ENCODE assay signal across 25 mouse cellular contexts in genomic region chr10:83368918-83369317, GRCm38 (mm10). TPM values are rescaled to one million over a fixed set of nuclear protein-coding genes. Genes with fewer than 3 reads are reported as not detected.
DNase-seq lines count a peak whose midpoint lies in the region; ATAC-seq and TF ChIP-seq lines count a peak whose summit lies in the region.
"Had no signal": no experiment of that assay in that cellular context is flagged by ENCODE, and none has a peak within 500 bp of the region (broad histone marks: within the 10 kb centered on the region; RNA-seq: fewer than 3 reads in every experiment).

No protein-coding gene starts in this region.

- WGBS in heart, embryonic 12.5 days = 81% methylated on average over 5 of the region's 5 CpGs
- 57% methylated on average over 5 of the region's 5 CpGs for WGBS in limb, embryonic 11.5 days
- WGBS in limb, embryonic 10.5 days = 76% methylated on average over 5 of the region's 5 CpGs

- TF ChIP-seq POLR2A in CH12.LX (IDR thresholded peaks at IDR 0.05; ENCODE audit: low read depth, low read length) = no peak

- TF ChIP-seq EP300 in CH12.LX (IDR thresholded peaks at IDR 0.05; ENCODE audit: low read length) = no peak

- no peak for TF ChIP-seq RAD21 in CH12.LX (IDR thresholded peaks at IDR 0.05; ENCODE audit: low read depth, low read length)

- H3K36me3 ChIP-seq in heart, embryonic 12.5 days = peaks cover 78% of the 10 kb centered on the region
- H3K36me3 ChIP-seq in limb, embryonic 11.5 days (ENCODE audit: control insufficient read depth, insufficient read depth, low read length) = peaks cover 9% of the 10 kb centered on the region; the same call in 1 of the 2 replicates
- H3K36me3 ChIP-seq in limb, embryonic 10.5 days = peaks cover 94% of the 10 kb centered on the region
- H3K36me3 ChIP-seq in CH12.LX (replicated peaks in 1 of 2; ENCODE audit: control insufficient read depth in 1 of 2, insufficient read depth in 1 of 2, low read length in 1 of 2) = peaks cover 78 to 99% of the 10 kb centered on the region in 2 experiments

- no peaks in the 10 kb centered on the region for H3K4me1 ChIP-seq in heart, embryonic 12.5 days (replicated peaks)
- no peaks in the 10 kb centered on the region for H3K4me1 ChIP-seq in limb, embryonic 11.5 days (ENCODE audit: control insufficient read depth, insufficient read depth, low read length)
- no peaks in the 10 kb centered on the region for H3K4me1 ChIP-seq in limb, embryonic 10.5 days
- H3K4me1 ChIP-seq in CH12.LX (ENCODE audit: control insufficient read depth in 1 of 2, insufficient read depth in 2 of 2) = peaks cover 0 to 15% of the 10 kb centered on the region in 2 experiments; a peak in 2 of 4 replicates
- H3K4me1 ChIP-seq: embryonic facial prominence, embryonic 12.5 days; heart, embryonic 15.5 days; limb, embryonic 15.5 days; midbrain, embryonic 13.5 days had no signal

- no peak overlapping the region for H3K4me3 ChIP-seq in heart, embryonic 12.5 days
- H3K4me3 ChIP-seq in limb, embryonic 11.5 days (ENCODE audit: low read depth, low read length) = no peak overlapping the region
- H3K4me3 ChIP-seq in limb, embryonic 10.5 days = no peak overlapping the region
- H3K4me3 ChIP-seq in CH12.LX (replicated peaks in 1 of 3; ENCODE audit: low read depth in 2 of 3, low read length in 2 of 3, poor library complexity in 1 of 3) = no peak overlapping the region
- H3K4me3 ChIP-seq: embryonic facial prominence, embryonic 12.5 days; gastrocnemius, adult 2 months; heart, embryonic 15.5 days; limb, embryonic 15.5 days; midbrain, embryonic 13.5 days had no signal

- DNase-seq in heart, adult 11 months = peak; percentile 85
- DNase-seq in limb, embryonic 11.5 days (ENCODE audit: low spot score) = peak; percentile 24
- DNase-seq in limb, embryonic 10.5 days (ENCODE audit: low spot score) = no peak
- DNase-seq in CH12.LX (ENCODE audit: extremely low read depth) = no peak
- peak; percentile 43 for DNase-seq in kidney, postnatal 14 days
- DNase-seq in adrenal gland, adult 18-20 months (ENCODE audit: low spot score in 2 of 2) = no peak
- DNase-seq in T-cell, adult 2 months (ENCODE audit: low spot score) = no peak
- DNase-seq: adrenal gland, postnatal 25 days; cerebellum, adult 11-12 months; cerebellum, adult 9-11 months; embryo, embryonic 11 days; gastrocnemius, adult 2 months; gastrocnemius, postnatal 36 days; lung, postnatal 36 days; thymus, postnatal 25 days had no signal

- H3K27ac ChIP-seq in heart, embryonic 12.5 days (ENCODE audit: poor library complexity, severe bottlenecking) = no peak overlapping the region
- no peak overlapping the region for H3K27ac ChIP-seq in limb, embryonic 11.5 days (replicated peaks; ENCODE audit: low read depth, low read length)
- H3K27ac ChIP-seq in limb, embryonic 10.5 days = no peak overlapping the region
- H3K27ac ChIP-seq in CH12.LX (ENCODE audit: insufficient read depth, low read depth) = no peak overlapping the region
- H3K27ac ChIP-seq: embryonic facial prominence, embryonic 12.5 days; gastrocnemius, adult 2 months; heart, embryonic 15.5 days; limb, embryonic 15.5 days; midbrain, embryonic 13.5 days had no signal

- no peak for ATAC-seq in heart, embryonic 12.5 days (ENCODE audit: insufficient number of reproducible peaks, low FRiP score)
- no peak for ATAC-seq in limb, embryonic 11.5 days (ENCODE audit: insufficient number of reproducible peaks, low FRiP score, low TSS enrichment, low read depth)
- ATAC-seq: forebrain, embryonic 14.5 days; hindbrain, embryonic 16.5 days; midbrain, embryonic 13.5 days; Patski had no signal

- dilution Hi-C loops in CH12.LX (cut with MboI; ENCODE audit: extremely low pct_ligation_motif_present, extremely low pct_unique_long_range_greater_than_20kb, low sequenced_read_pairs) = no loop called here

- no peak for TF ChIP-seq CTCF in CH12.LX (conservative IDR thresholded peaks at IDR 0.05 in 1 of 2, IDR thresholded peaks at IDR 0.05 in 1 of 2; ENCODE audit: low read depth in 2 of 2, low read length in 2 of 2)

- no peak overlapping the region for H3K9ac ChIP-seq in heart, embryonic 12.5 days
- H3K9ac ChIP-seq in limb, embryonic 11.5 days (ENCODE audit: low read length) = no peak overlapping the region
- no peak overlapping the region for H3K9ac ChIP-seq in CH12.LX (ENCODE audit: insufficient read depth, low read depth)
- H3K9ac ChIP-seq: embryonic facial prominence, embryonic 12.5 days; heart, embryonic 15.5 days; limb, embryonic 15.5 days; midbrain, embryonic 13.5 days had no signal

- H3K9me3 ChIP-seq in heart, embryonic 12.5 days (replicated peaks) = no peaks in the 10 kb centered on the region
- H3K9me3 ChIP-seq in limb, embryonic 11.5 days (ENCODE audit: control insufficient read depth, low read length) = no peaks in the 10 kb centered on the region
- no peaks in the 10 kb centered on the region for H3K9me3 ChIP-seq in limb, embryonic 10.5 days (replicated peaks)
- H3K9me3 ChIP-seq in CH12.LX (replicated peaks; ENCODE audit: low read length) = no peaks in the 10 kb centered on the region
- H3K9me3 ChIP-seq: embryonic facial prominence, embryonic 12.5 days; G1E; heart, embryonic 15.5 days; limb, embryonic 15.5 days; midbrain, embryonic 13.5 days had no signal

- H3K27me3 ChIP-seq in heart, embryonic 12.5 days (replicated peaks) = no peaks in the 10 kb centered on the region
- H3K27me3 ChIP-seq in limb, embryonic 11.5 days (ENCODE audit: control insufficient read depth, insufficient read depth, low read length) = no peaks in the 10 kb centered on the region
- no peaks in the 10 kb centered on the region for H3K27me3 ChIP-seq in limb, embryonic 10.5 days (ENCODE audit: low read depth, poor library complexity, severe bottlenecking)
- no peaks in the 10 kb centered on the region for H3K27me3 ChIP-seq in CH12.LX (replicated peaks)
- H3K27me3 ChIP-seq: embryonic facial prominence, embryonic 12.5 days; heart, embryonic 15.5 days; limb, embryonic 15.5 days; midbrain, embryonic 13.5 days; Patski had no signal

- in situ Hi-C loops in CH12.LX (cut with MboI; ENCODE audit: low pct_ligation_motif_present, low pct_unique_long_range_greater_than_20kb, low sequenced_read_pairs) = no loop called here

- H3K79me2 ChIP-seq in CH12.LX (replicated peaks; ENCODE audit: control insufficient read depth, extremely low read depth, insufficient read depth, poor library complexity, severe bottlenecking) = no peaks in the 10 kb centered on the region; the same call in 1 of the 2 replicates

- H3K4me2 ChIP-seq in heart, embryonic 12.5 days = no peak overlapping the region
- no peak overlapping the region for H3K4me2 ChIP-seq in limb, embryonic 11.5 days (ENCODE audit: low read depth, severe bottlenecking)
- no peak overlapping the region for H3K4me2 ChIP-seq in CH12.LX (ENCODE audit: insufficient read depth, low read depth, poor library complexity, severe bottlenecking)
- H3K4me2 ChIP-seq: embryonic facial prominence, embryonic 12.5 days; heart, embryonic 15.5 days; limb, embryonic 15.5 days; midbrain, embryonic 13.5 days had no signal

TF ChIP-seq in CH12.LX, 34 proteins besides CTCF, POLR2A, EP300 and RAD21:
- TF ChIP-seq ZMIZ1 (IDR thresholded peaks at IDR 0.05; ENCODE audit: low read depth, low read length) (0 out of 2 replicates have a peak, but pooled peaks have one; percentile 6), RCOR1 (conservative IDR thresholded peaks at IDR 0.05; ENCODE audit: low read depth, low read length) (no peak), UBTF (IDR thresholded peaks at IDR 0.05; ENCODE audit: low read depth, low read length) (no peak), BHLHE40 (IDR thresholded peaks at IDR 0.05; ENCODE audit: low read depth, low read length) (no peak)

RNA-seq across cellular contexts. Expression of gene D10Wsu102e, which starts 8.9 kb away (rescaled TPM):
- polyA plus RNA-seq in heart, embryonic 12.5 days (2016; fragmentation: Nextera tagmentation; extraction: Ambion mirVana) = 0.59 and 0.62 TPM in 2 replicates
- polyA plus RNA-seq in limb, embryonic 11.5 days (2014; fragmentation: Nextera tagmentation; extraction: Ambion mirVana) = 1.0 and 1.2 TPM in 2 replicates
- polyA plus RNA-seq in limb, embryonic 10.5 days (2016; fragmentation: Nextera tagmentation; extraction: Ambion mirVana) = 1.2 and 1.4 TPM in 2 replicates
- total RNA-seq in CH12.LX (2012; rRNA removed) (1.5 and 1.6 TPM in 2 replicates), CH12.LX (2014; rRNA removed) (0.95 and 1.0 TPM in 2 replicates)
- polyA plus RNA-seq in CH12.LX (2012; ENCODE audit: insufficient read length, low read depth) = 1.6 TPM in 2 replicates
- total RNA-seq in adrenal gland, adult 18-20 months (2021) = under 1 TPM; 0.73 to 0.74 TPM

RNA-seq across cellular contexts. Expression of gene Slc41a2, which starts 31.2 kb away (rescaled TPM):
- polyA plus RNA-seq in heart, embryonic 12.5 days (2016; fragmentation: Nextera tagmentation; extraction: Ambion mirVana) = 0.77 and 1.0 TPM in 2 replicates
- polyA plus RNA-seq in limb, embryonic 11.5 days (2014; fragmentation: Nextera tagmentation; extraction: Ambion mirVana) = 0.13 and 0.59 TPM in 2 replicates
- polyA plus RNA-seq in limb, embryonic 10.5 days (2016; fragmentation: Nextera tagmentation; extraction: Ambion mirVana) = 0.25 and 0.41 TPM in 2 replicates
- total RNA-seq in CH12.LX (2012; rRNA removed) (0.08 and 0.17 TPM in 2 replicates), CH12.LX (2014; rRNA removed) (not detected in 2 replicates)
- not detected in 2 replicates for polyA plus RNA-seq in CH12.LX (2012; ENCODE audit: insufficient read length, low read depth)
- total RNA-seq in adrenal gland, adult 18-20 months (2021) = 1 to 10 TPM; 8.3 to 9.6 TPM
- polyA plus RNA-seq: G1E; liver, embryonic 16.5 days had no signal

Comparison
In these comparisons a context has a peak if more than half of its experiments do, and no peak if none do; other contexts are left out.
1. DNase-seq: peak in heart, adult 11 months (single experiment), limb, embryonic 11.5 days (single experiment) and kidney, postnatal 14 days (single experiment); none in limb, embryonic 10.5 days (single experiment), CH12.LX (single experiment), adrenal gland, adult 18-20 months (0 of 2) and T-cell, adult 2 months (single experiment).